Mouse (Mus musculus): ENCODE data around the gene Dph5.
"Not testable (repeated sequence)": the region's sequence is repeated elsewhere in the genome, so short reads cannot be mapped to it uniquely, and the experiment has no call there.

Gene Dph5

GRCm38 (mm10) chr3:115887427-115888309 lies at the start of gene Dph5:
TSS of gene Dph5 (plus strand) at chr3:115887837.
- peak; percentile 93 for DNase-seq

- no peak for DNase-seq
Measured at GRCm38 (mm10) chr3:115844566-115844965, 43.1 kb upstream of the Dph5 start.

GRCm38 (mm10) chr3:115845032-115845618 lies 42.5 kb upstream of the Dph5 start:
- no peak for DNase-seq

- no peak for DNase-seq
Measured at GRCm38 (mm10) chr3:115845724-115846123, 41.9 kb upstream of the Dph5 start.

- DNase-seq: no peak
Measured at GRCm38 (mm10) chr3:115846153-115846552, 41.5 kb upstream of the Dph5 start.

GRCm38 (mm10) chr3:115848686-115849480 lies 38.8 kb upstream of the Dph5 start:
- no peak for DNase-seq

- no peak for DNase-seq
Measured at GRCm38 (mm10) chr3:115850946-115851345, 36.7 kb upstream of the Dph5 start.

- no peak for DNase-seq
Measured at GRCm38 (mm10) chr3:115854672-115855191, 32.9 kb upstream of the Dph5 start.

- no peak for DNase-seq
Measured at GRCm38 (mm10) chr3:115855576-115855975, 32.1 kb upstream of the Dph5 start.

- DNase-seq: no peak
Measured at GRCm38 (mm10) chr3:115856484-115857022, 31.1 kb upstream of the Dph5 start.

- no peak for DNase-seq
Measured at GRCm38 (mm10) chr3:115857436-115857835, 30.2 kb upstream of the Dph5 start.

- DNase-seq: no peak
Measured at GRCm38 (mm10) chr3:115858822-115859221, 28.8 kb upstream of the Dph5 start.

GRCm38 (mm10) chr3:115860780-115861179 lies 26.9 kb upstream of the Dph5 start:
- not testable (repeated sequence) for DNase-seq

- DNase-seq: no peak
Measured at GRCm38 (mm10) chr3:115863487-115863886, 24.1 kb upstream of the Dph5 start.

GRCm38 (mm10) chr3:115867150-115867549 lies 20.5 kb upstream of the Dph5 start:
- DNase-seq: no peak

GRCm38 (mm10) chr3:115867901-115868300 lies 19.7 kb upstream of the Dph5 start:
- DNase-seq: no peak

GRCm38 (mm10) chr3:115869360-115869759 lies 18.3 kb upstream of the Dph5 start:
- no peak for DNase-seq

GRCm38 (mm10) chr3:115875551-115875950 lies 12.1 kb upstream of the Dph5 start:
- DNase-seq: no peak

GRCm38 (mm10) chr3:115877133-115877532 lies 10.5 kb upstream of the Dph5 start:
- DNase-seq: no peak

- no peak for DNase-seq
Measured at GRCm38 (mm10) chr3:115884086-115884485, 3.6 kb upstream of the Dph5 start.

GRCm38 (mm10) chr3:115888310-115889106 lies 871 bp downstream of the Dph5 start:
- no peak for DNase-seq

GRCm38 (mm10) chr3:115892341-115892740 lies 4.7 kb downstream of the Dph5 start:
- no peak for DNase-seq
